Mouse (Mus musculus) E14TG2a.4 (cell line): Measurements from ENCODE around the gene Fermt1.

Experiments used
- CTCF ChIP-seq: conservative IDR thresholded peaks from 2 replicates; pipeline ENCODE4 v1.5.1; 2014; ENCODE audit warnings: low read length
- NANOG ChIP-seq: IDR thresholded peaks from 2 replicates; pipeline ENCODE4 v1.6.1; 2014; ENCODE audit warnings: borderline replicate concordance, low read length, mixed read lengths
- POU5F1 ChIP-seq: IDR thresholded peaks from 2 replicates; pipeline ENCODE4 v1.6.1; 2014; ENCODE audit warnings: low read length, borderline replicate concordance

DNA sequence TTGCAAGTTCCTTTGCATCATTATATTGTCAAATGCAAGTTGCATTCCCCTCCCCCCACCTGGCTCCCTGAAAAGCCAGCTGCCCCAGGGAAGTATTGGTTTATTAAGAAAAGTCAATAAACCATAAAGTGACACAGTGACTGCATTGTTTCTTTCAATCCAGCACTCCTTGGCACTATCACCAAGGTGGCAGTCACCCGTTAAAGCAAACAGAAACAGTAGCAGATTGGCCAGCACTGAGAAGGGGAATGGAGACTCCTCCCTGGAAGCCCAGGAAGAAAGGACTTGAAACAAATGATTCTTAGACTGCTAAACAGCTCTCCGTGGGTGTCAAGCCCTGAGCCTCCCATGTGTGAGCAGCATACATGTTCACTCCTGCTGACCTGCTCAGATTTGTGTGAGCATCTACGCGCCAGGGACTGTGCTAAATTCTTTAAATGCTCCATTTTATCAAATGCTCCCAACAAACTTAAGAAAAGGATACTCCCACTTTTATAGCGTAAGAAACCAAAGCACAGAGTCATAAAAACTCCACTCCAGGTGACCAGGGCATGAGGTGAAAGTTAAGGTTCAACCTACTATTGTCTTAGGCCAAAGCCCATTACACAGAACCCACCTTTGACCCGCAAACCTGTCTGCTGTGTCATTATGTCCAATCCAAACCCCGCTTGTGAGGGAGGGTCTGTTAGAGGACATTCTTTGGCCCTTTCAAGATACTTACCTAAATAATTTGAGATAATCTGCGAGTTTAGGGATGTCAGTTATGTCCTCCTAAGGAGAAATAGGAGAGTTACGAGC, 23.4 kb downstream of the Fermt1 start:
- no peak for TF ChIP-seq CTCF
- no peak for TF ChIP-seq NANOG
- no peak for TF ChIP-seq POU5F1
